Mouse (Mus musculus) myocyte (in vitro differentiated cells): ENCODE data around the gene 1700020D05Rik. TPM values are rescaled to one million over a fixed set of nuclear protein-coding genes. Genes with fewer than 3 reads are reported as not detected.
A peak's percentile ranks its signal among the peaks of the same experiment; 100 is the strongest.

ENCODE experiments used
- H3K27me3 ChIP-seq: one replicate; pipeline ENCODE4 v1.6.1; 2011; ENCODE audit not compliant: control insufficient read depth, insufficient read depth, insufficient read length
- H3K36me3 ChIP-seq: one replicate; pipeline ENCODE4 v1.6.1; 2011; ENCODE audit not compliant: control insufficient read depth, insufficient read depth
- H3K4me2 ChIP-seq: one replicate; pipeline ENCODE4 v1.6.1; 2011; ENCODE audit warnings: low read depth, control low read depth
- H3K4me3 ChIP-seq: one replicate; pipeline ENCODE4 v1.5.1; 2011; ENCODE audit warnings: mild to moderate bottlenecking, control low read depth, moderate library complexity
- H3K79me2 ChIP-seq: one replicate; pipeline ENCODE4 v1.6.1; 2011; ENCODE audit not compliant: control insufficient read depth, insufficient read depth
- H3ac ChIP-seq: one replicate; pipeline ENCODE4 v1.6.1; 2011; ENCODE audit not compliant: control insufficient read depth, insufficient read length
- CEBPB ChIP-seq: IDR thresholded peaks from 2 replicates; pipeline ENCODE4 v1.6.1; 2011; ENCODE audit warnings: mild to moderate bottlenecking, moderate library complexity; ENCODE audit not compliant: poor library complexity, insufficient read depth, severe bottlenecking
- POLR2A ChIP-seq: IDR thresholded peaks from one replicate; pipeline ENCODE4 v1.6.1; 2011; ENCODE audit warnings: low read depth, mild to moderate bottlenecking, control low read depth, moderate library complexity; ENCODE audit not compliant: insufficient read length
- TCF3 ChIP-seq: IDR thresholded peaks from one replicate; pipeline ENCODE4 v1.6.1; 2011; ENCODE audit warnings: low read depth, control low read depth; ENCODE audit not compliant: insufficient read length
- polyA plus RNA-seq: library from polyadenylated mRNA; unstranded; fragments of >200 nt; fragmentation: generic; extraction: Trizol; gene quantifications from one replicate; pipeline ENCODE4 v1.2.1, GENCODE M21; 2012; ENCODE audit warnings: missing spikeins

Gene 1700020D05Rik
- polyA plus RNA-seq, 1 experiment, result 0.17 TPM

GRCm38 (mm10) chr19:5455037-5455436, 48.5 kb downstream of the 1700020D05Rik start:
- H3K79me2 ChIP-seq, result peaks cover 61% of the 10 kb centered on the region
- H3K4me2 ChIP-seq, result peak overlapping the region; percentile 93
- no peak overlapping the region for H3K4me3 ChIP-seq
- H3K27me3 ChIP-seq, result no peaks in the 10 kb centered on the region
- peak; percentile 4 for TF ChIP-seq POLR2A
- TF ChIP-seq CEBPB, result no peak
- no peak for TF ChIP-seq TCF3
- H3ac ChIP-seq, result no peak overlapping the region
- peaks cover 6% of the 10 kb centered on the region for H3K36me3 ChIP-seq

Other genes starting within 250 kb of the 1700020D05Rik start
- gene Pacs1, start 230.7 kb downstream of the 1700020D05Rik start, polyA plus RNA-seq, result 6.5 TPM
- 109 TPM for gene Sf3b2, start 208.3 kb downstream of the 1700020D05Rik start, polyA plus RNA-seq
- 0.05 TPM for gene Gal3st3, start 205.5 kb downstream of the 1700020D05Rik start, polyA plus RNA-seq
- not detected for gene Catsper1, start 168.0 kb downstream of the 1700020D05Rik start, polyA plus RNA-seq
- gene Cst6, start 154.2 kb downstream of the 1700020D05Rik start, polyA plus RNA-seq, result 28.0 TPM
- gene Eif1ad, start 137.0 kb downstream of the 1700020D05Rik start, polyA plus RNA-seq, result 52.9 TPM
- 337 TPM for gene Banf1, start 136.6 kb downstream of the 1700020D05Rik start, polyA plus RNA-seq
- 55.6 TPM for gene Sart1, start 115.1 kb downstream of the 1700020D05Rik start, polyA plus RNA-seq
- 0.37 TPM for gene Tsga10ip, start 101.3 kb downstream of the 1700020D05Rik start, polyA plus RNA-seq
- 481 TPM for gene Drap1, start 78.8 kb downstream of the 1700020D05Rik start, polyA plus RNA-seq
- gene AI837181, start 78.6 kb downstream of the 1700020D05Rik start, polyA plus RNA-seq, result 69.9 TPM
- gene Fosl1, start 56.2 kb downstream of the 1700020D05Rik start, polyA plus RNA-seq, result 15.4 TPM
- 10.7 TPM for gene Ccdc85b, start 45.9 kb downstream of the 1700020D05Rik start, polyA plus RNA-seq
- gene Fibp, start 43.2 kb downstream of the 1700020D05Rik start, polyA plus RNA-seq, result 122 TPM
- 7.2 TPM for gene Ctsw, start 35.3 kb downstream of the 1700020D05Rik start, polyA plus RNA-seq
- 81.3 TPM for gene Efemp2, start 29.8 kb downstream of the 1700020D05Rik start, polyA plus RNA-seq
- gene Mus81, start 15.4 kb downstream of the 1700020D05Rik start, polyA plus RNA-seq, result 66.4 TPM
- 948 TPM for gene Cfl1, start 13.3 kb downstream of the 1700020D05Rik start, polyA plus RNA-seq
- gene Snx32, start 6.8 kb upstream of the 1700020D05Rik start, polyA plus RNA-seq, result 7.8 TPM
- gene Ovol1, start 56.9 kb upstream of the 1700020D05Rik start, polyA plus RNA-seq, result not detected
- 3.2 TPM for gene Ap5b1, start 64.2 kb upstream of the 1700020D05Rik start, polyA plus RNA-seq
- 31.9 TPM for gene Rnaseh2c, start 98.1 kb upstream of the 1700020D05Rik start, polyA plus RNA-seq
- 37.1 TPM for gene Kat5, start 106.5 kb upstream of the 1700020D05Rik start, polyA plus RNA-seq
- gene Rela, start 133.7 kb upstream of the 1700020D05Rik start, polyA plus RNA-seq, result 58.0 TPM
- 14.4 TPM for gene Sipa1, start 159.9 kb upstream of the 1700020D05Rik start, polyA plus RNA-seq
- 19.0 TPM for gene Map3k11, start 185.0 kb upstream of the 1700020D05Rik start, polyA plus RNA-seq
- gene Pcnx3, start 185.1 kb upstream of the 1700020D05Rik start, polyA plus RNA-seq, result 34.9 TPM
- 0.12 TPM for gene Kcnk7, start 200.6 kb upstream of the 1700020D05Rik start, polyA plus RNA-seq
- gene Ehbp1l1, start 222.5 kb upstream of the 1700020D05Rik start, polyA plus RNA-seq, result 97.4 TPM
- 77.4 TPM for gene Fam89b, start 225.9 kb upstream of the 1700020D05Rik start, polyA plus RNA-seq
- gene Ltbp3, start 237.1 kb upstream of the 1700020D05Rik start, polyA plus RNA-seq, result 100 TPM